Mouse (Mus musculus) lung, postnatal 0 days (tissue): ENCODE measurements around the gene Eps8. TPM values are rescaled to one million over a fixed set of nuclear protein-coding genes. Genes with fewer than 3 reads are reported as not detected.
A peak's percentile ranks its signal among the peaks of the same experiment; 100 is the strongest.

ENCODE experiments used
- ATAC-seq: fragments of 200-750 bp; cut with Nextera tagmentation; 2 replicates; pipeline ENCODE4 v1.8.0; 2017; ENCODE audit warnings: moderate library complexity
- DNase-seq: peaks from one replicate; pipeline ENCODE4 v3.0.0-alpha.2; 2016; ENCODE audit warnings: low spot score
- H3K27ac ChIP-seq: fragments of 300-500 bp; sonication (generic); 2 replicates; pipeline ENCODE4 v1.5.1; 2014; ENCODE audit warnings: antibody characterized with exemption, mild to moderate bottlenecking, low read length, mixed read lengths
- H3K27me3 ChIP-seq: fragments of 300-500 bp; sonication (generic); replicated peaks from 2 replicates; pipeline ENCODE4 v1.6.1; 2014; ENCODE audit warnings: low read length, mixed read lengths; ENCODE audit not compliant: insufficient read depth
- H3K36me3 ChIP-seq: fragments of 300-500 bp; sonication (generic); 2 replicates; pipeline ENCODE4 v1.6.1; 2014; ENCODE audit warnings: low read length, mixed read lengths; ENCODE audit not compliant: insufficient read depth
- H3K4me1 ChIP-seq: fragments of 300-500 bp; sonication (generic); 2 replicates; pipeline ENCODE4 v1.6.1; 2014; ENCODE audit warnings: antibody characterized with exemption, low read depth, low read length, mixed read lengths; ENCODE audit not compliant: insufficient read depth
- H3K4me2 ChIP-seq: fragments of 300-500 bp; sonication (generic); replicated peaks from 2 replicates; pipeline ENCODE4 v1.6.1; 2014; ENCODE audit warnings: low read depth, mild to moderate bottlenecking, low read length, moderate library complexity, mixed read lengths
- H3K4me3 ChIP-seq: fragments of 300-500 bp; sonication (generic); 2 replicates; pipeline ENCODE4 v1.5.1; 2014; ENCODE audit warnings: low read depth, low read length
- H3K9ac ChIP-seq: fragments of 300-500 bp; sonication (generic); replicated peaks from 2 replicates; pipeline ENCODE4 v1.6.1; 2014; ENCODE audit warnings: low read depth, mild to moderate bottlenecking
- H3K9me3 ChIP-seq: fragments of 300-500 bp; sonication (generic); 2 replicates; pipeline ENCODE4 v1.6.1; 2016; ENCODE audit warnings: low read length, mixed read lengths
- CTCF ChIP-seq: IDR thresholded peaks from 2 replicates; pipeline ENCODE4 v1.5.1; 2016; ENCODE audit warnings: antibody characterized with exemption, mild to moderate bottlenecking
- EP300 ChIP-seq: IDR thresholded peaks from 2 replicates; pipeline ENCODE4 v1.6.1; 2016; ENCODE audit warnings: antibody characterized with exemption, mild to moderate bottlenecking, control low read depth
- WGBS: fragments of 180-500 bp; shearing (Covaris S2); extraction: QIAGEN DNeasy Blood & Tissue Kit; methylation state at CpG from one replicate; pipeline ENCODE4 v1.1.7; 2014; 5-methylcytosine and 5-hydroxymethylcytosine counted together
- polyA plus RNA-seq: library from polyadenylated mRNA; unstranded; fragments of >200 nt; fragmentation: Nextera tagmentation; extraction: Ambion mirVana; gene quantifications from 2 replicates; pipeline ENCODE4 v1.2.1, GENCODE M21; 2015

Eps8 gene
- polyA plus RNA-seq, 1 experiment from 2014 or later, result 27.8 TPM

- 55% methylated on average over 5 of the region's 5 CpGs for WGBS
Observed at GRCm38 (mm10) chr6:137548613-137549012, 106.1 kb downstream of the Eps8 start.

GRCm38 (mm10) chr6:137547555-137547954 lies 107.1 kb downstream of the Eps8 start:
- peaks cover 6% of the 10 kb centered on the region; the same call in 1 of the 2 replicates for H3K4me1 ChIP-seq
- DNase-seq, result no peak
- ATAC-seq, result no peak
- H3K27me3 ChIP-seq, result no peaks in the 10 kb centered on the region
- no peaks in the 10 kb centered on the region for H3K9me3 ChIP-seq
- no peak overlapping the region for H3K4me2 ChIP-seq
- TF ChIP-seq CTCF (no peak), EP300 (no peak)
- no peaks in the 10 kb centered on the region for H3K36me3 ChIP-seq
- H3K9ac ChIP-seq, result no peak overlapping the region
- no peak overlapping the region for H3K27ac ChIP-seq
- no peak overlapping the region for H3K4me3 ChIP-seq
- 58% methylated on average over 2 of the region's 2 CpGs for WGBS

More at GRCm38 (mm10) chr6:137548613-137549012, 106.1 kb downstream of the Eps8 start:
- H3K4me3 ChIP-seq, result no peak overlapping the region
- H3K36me3 ChIP-seq, result no peaks in the 10 kb centered on the region
- TF ChIP-seq CTCF, result no peak
- no peak for TF ChIP-seq EP300
- DNase-seq, result no peak
- H3K9ac ChIP-seq, result no peak overlapping the region
- H3K4me2 ChIP-seq, result no peak overlapping the region
- no peaks in the 10 kb centered on the region for H3K27me3 ChIP-seq
- ATAC-seq, result no peak
- no peaks in the 10 kb centered on the region; the same call in 1 of the 2 replicates for H3K4me1 ChIP-seq
- no peak overlapping the region for H3K27ac ChIP-seq
- no peaks in the 10 kb centered on the region for H3K9me3 ChIP-seq

DNA sequence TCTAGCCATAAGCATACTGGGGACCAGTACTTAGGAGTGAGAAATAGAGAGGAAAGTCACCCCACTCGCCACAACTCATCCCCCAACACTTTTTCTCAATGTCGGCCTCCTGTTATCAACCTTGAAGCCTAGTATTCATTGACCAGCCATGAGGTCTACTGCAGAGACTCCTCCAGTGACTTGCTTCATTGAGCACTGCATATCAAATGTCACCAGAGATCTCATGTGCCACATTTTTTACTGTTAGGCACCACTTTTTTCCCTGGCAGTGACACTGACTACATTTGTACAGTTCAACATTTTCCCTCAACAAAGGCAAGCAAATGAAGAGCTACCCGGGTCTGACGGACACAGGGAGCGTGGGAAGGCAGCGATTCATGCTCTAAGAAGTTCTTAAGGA lies 108.6 kb downstream of the Eps8 start:
- Histone ChIP-seq H3K9me3 (no peaks in the 10 kb centered on the region), H3K4me1 (peaks cover 6% of the 10 kb centered on the region; the same call in 1 of the 2 replicates), H3K27me3 (no peaks in the 10 kb centered on the region), H3K9ac (no peak overlapping the region), H3K27ac (no peak overlapping the region), H3K36me3 (no peaks in the 10 kb centered on the region), H3K4me3 (no peak overlapping the region), H3K4me2 (no peak overlapping the region)
- TF ChIP-seq EP300, result no peak
- no peak for TF ChIP-seq CTCF
- DNase-seq (no peak), ATAC-seq (no peak)
- WGBS, result 87% methylated on average over 6 of the region's 6 CpGs

GRCm38 (mm10) chr6:137545341-137545740 lies 109.3 kb downstream of the Eps8 start:
- Histone ChIP-seq H3K4me2 (no peak overlapping the region), H3K9me3 (no peaks in the 10 kb centered on the region), H3K27me3 (no peaks in the 10 kb centered on the region), H3K4me1 (peaks cover 6% of the 10 kb centered on the region; the same call in 1 of the 2 replicates), H3K4me3 (no peak overlapping the region), H3K27ac (no peak overlapping the region), H3K36me3 (no peaks in the 10 kb centered on the region), H3K9ac (no peak overlapping the region)
- WGBS, result 84% methylated on average over 3 of the region's 3 CpGs
- TF ChIP-seq EP300 (no peak), CTCF (no peak)
- ATAC-seq (no peak), DNase-seq (no peak)

DNA sequence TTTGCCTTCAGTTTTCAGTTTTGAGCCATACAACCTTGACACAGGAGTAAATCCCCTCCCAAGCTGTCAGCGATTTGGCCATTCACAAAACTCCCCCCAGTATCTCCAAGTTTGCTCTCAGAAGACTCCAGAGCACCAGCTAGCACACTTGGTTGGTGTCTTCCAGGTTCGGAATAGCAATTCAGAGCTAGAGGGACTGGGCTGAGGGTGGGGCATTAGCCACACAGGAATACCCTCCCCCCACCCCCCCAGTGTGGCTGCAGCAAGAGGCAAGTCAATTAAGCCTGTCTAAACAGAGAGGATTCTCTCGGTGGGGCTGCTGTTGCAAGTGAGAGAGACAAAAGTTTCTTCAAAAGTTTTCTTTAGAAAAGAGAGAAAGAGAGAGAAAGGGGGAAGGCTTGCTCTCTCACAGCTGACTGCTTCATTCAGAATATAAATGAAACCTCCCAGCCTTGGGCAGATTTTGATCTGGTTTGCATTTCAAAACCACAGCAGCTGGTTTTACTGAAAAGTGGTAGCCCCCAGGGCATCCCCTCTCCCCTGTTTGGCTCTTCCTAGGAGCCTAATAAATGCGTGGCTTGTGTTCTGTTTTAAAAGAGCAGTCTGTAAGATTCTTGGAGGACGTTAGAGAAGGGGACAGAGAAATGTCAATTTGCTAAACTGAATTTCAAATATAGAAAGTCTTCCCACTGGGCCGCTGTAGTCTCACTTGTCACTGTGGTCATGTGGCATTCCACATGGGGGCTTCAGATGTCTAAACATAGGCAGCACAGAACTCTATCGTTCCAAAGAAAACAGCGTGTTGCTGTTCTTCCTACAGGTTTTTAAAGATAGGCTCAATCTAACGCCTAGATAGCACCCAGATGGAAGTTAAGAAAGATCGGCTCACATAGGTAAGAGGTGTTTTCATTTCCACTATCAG lies 112.2 kb downstream of the Eps8 start:
- TF ChIP-seq EP300 (no peak), CTCF (no peak)
- DNase-seq, result no peak
- WGBS, result 23% methylated on average over 10 of the region's 10 CpGs
- no peaks in the 10 kb centered on the region for H3K36me3 ChIP-seq
- H3K4me1 ChIP-seq, result peaks cover 6% of the 10 kb centered on the region; the same call in 1 of the 2 replicates
- H3K27me3 ChIP-seq, result no peaks in the 10 kb centered on the region
- H3K9me3 ChIP-seq, result no peaks in the 10 kb centered on the region
- H3K4me3 ChIP-seq, result no peak overlapping the region
- no peak overlapping the region for H3K27ac ChIP-seq
- no peak for ATAC-seq
- no peak overlapping the region for H3K4me2 ChIP-seq
- no peak overlapping the region for H3K9ac ChIP-seq

- no peaks in the 10 kb centered on the region for H3K36me3 ChIP-seq
- DNase-seq (no peak), ATAC-seq (peak; percentile 52)
- H3K4me1 ChIP-seq, result peaks cover 6% of the 10 kb centered on the region; the same call in 1 of the 2 replicates
- H3K9me3 ChIP-seq, result no peaks in the 10 kb centered on the region
- no peaks in the 10 kb centered on the region for H3K27me3 ChIP-seq
- no peak overlapping the region for H3K9ac ChIP-seq
- H3K4me3 ChIP-seq, result no peak overlapping the region
- 39% methylated on average over 17 of the region's 17 CpGs for WGBS
- TF ChIP-seq EP300 (no peak), CTCF (no peak)
- H3K4me2 ChIP-seq, result peak overlapping the region; percentile 18; the same call in 1 of the 2 replicates
- peak overlapping the region; percentile 22 for H3K27ac ChIP-seq
Observed at GRCm38 (mm10) chr6:137541216-137542176, 113.2 kb downstream of the Eps8 start.
